Mouse (Mus musculus) megakaryocyte, embryonic 14.5 days (primary cell): ENCODE data around the gene Slc47a2.

Experiments
- FLI1 ChIP-seq: IDR thresholded peaks from 2 replicates; pipeline ENCODE4 v1.6.1; 2012; ENCODE audit warnings: low read length, inconsistent platforms, mixed read lengths
- GATA1 ChIP-seq: IDR thresholded peaks from 3 replicates; pipeline ENCODE4 v1.6.1; 2012; ENCODE audit warnings: mixed read lengths, low read length, inconsistent platforms, borderline replicate concordance

- TF ChIP-seq GATA1, result no peak
- no peak for TF ChIP-seq FLI1
Observed at GRCm38 (mm10) chr11:61385725-61386124, 43.1 kb upstream of the Slc47a2 start.
